Mouse (Mus musculus) limb, embryonic 14.5 days (tissue): Measurements from ENCODE around the gene Mrgpra9. TPM values are rescaled to one million over a fixed set of nuclear protein-coding genes. Genes with fewer than 3 reads are reported as not detected.
"Not testable (repeated sequence)": the region's sequence is repeated elsewhere in the genome, so short reads cannot be mapped to it uniquely, and the experiment has no call there.

Source experiments
- ATAC-seq: fragments of 200-750 bp; cut with Nextera tagmentation; 2 replicates; pipeline ENCODE4 v1.8.0; 2017; ENCODE audit warnings: low read depth, moderate number of reproducible peaks, moderate TSS enrichment; ENCODE audit not compliant: low FRiP score
- DNase-seq: peaks from one replicate; pipeline ENCODE4 v3.0.0-alpha.2; 2015; ENCODE audit warnings: low spot score
- H3K27ac ChIP-seq: fragments of 300-500 bp; sonication (generic); replicated peaks from 2 replicates; pipeline ENCODE4 v1.5.1; 2014; ENCODE audit warnings: low read depth, mild to moderate bottlenecking, low read length, moderate library complexity, mixed read lengths
- H3K27me3 ChIP-seq: fragments of 300-500 bp; sonication (generic); 2 replicates; pipeline ENCODE4 v1.6.1; 2014; ENCODE audit warnings: low read length, mixed read lengths; ENCODE audit not compliant: control insufficient read depth, insufficient read depth
- H3K36me3 ChIP-seq: fragments of 300-500 bp; sonication (generic); 2 replicates; pipeline ENCODE4 v1.6.1; 2014; ENCODE audit warnings: mild to moderate bottlenecking, low read length, moderate library complexity, mixed read lengths; ENCODE audit not compliant: control insufficient read depth, insufficient read depth
- H3K4me1 ChIP-seq: fragments of 300-500 bp; sonication (generic); 2 replicates; pipeline ENCODE4 v1.6.1; 2014; ENCODE audit warnings: antibody characterized with exemption, low read length, mixed read lengths; ENCODE audit not compliant: control insufficient read depth, insufficient read depth
- H3K4me2 ChIP-seq: fragments of 300-500 bp; sonication (generic); replicated peaks from 2 replicates; pipeline ENCODE4 v1.6.1; 2014; ENCODE audit warnings: low read depth, mild to moderate bottlenecking, low read length, moderate library complexity; ENCODE audit not compliant: severe bottlenecking
- H3K4me3 ChIP-seq: fragments of 300-500 bp; sonication (generic); replicated peaks from 2 replicates; pipeline ENCODE4 v1.5.1; 2014; ENCODE audit warnings: low read length
- H3K9ac ChIP-seq: fragments of 300-500 bp; sonication (generic); 2 replicates; pipeline ENCODE4 v1.6.1; 2014; ENCODE audit warnings: mild to moderate bottlenecking, low read depth, low read length, moderate library complexity; ENCODE audit not compliant: severe bottlenecking
- H3K9me3 ChIP-seq: fragments of 300-500 bp; sonication (generic); 2 replicates; pipeline ENCODE4 v1.6.1; 2016; ENCODE audit warnings: low read length; ENCODE audit not compliant: control insufficient read depth
- POLR2A ChIP-seq: fragments of 200-500 bp; IDR thresholded peaks from 2 replicates; pipeline ENCODE4 v1.8.0; 2012; ENCODE audit warnings: inconsistent platforms, mild to moderate bottlenecking, moderate library complexity, borderline replicate concordance; ENCODE audit not compliant: insufficient read depth, insufficient read length; ENCODE audit errors: extremely low read depth
- WGBS: fragments of 180-500 bp; shearing (Covaris S2); extraction: QIAGEN DNeasy Blood & Tissue Kit; methylation state at CpG from one replicate; pipeline ENCODE4 v1.1.7; 2014; 5-methylcytosine and 5-hydroxymethylcytosine counted together
- polyA plus RNA-seq, 2 experiments: library from polyadenylated mRNA; depleted of rRNA in 1 of 2; stranded (reverse) in 1 of 2; unstranded in 1 of 2; fragments of >200 nt; fragmentation: Nextera tagmentation in 1 of 2; extraction: Ambion mirVana in 1 of 2; gene quantifications; 2 replicates each; pipeline versions ENCODE4 v1.2.1 to v1.2.3; 2012 to 2014

The Mrgpra9 gene
- polyA plus RNA-seq (2012; rRNA removed) (not detected in 2 replicates), polyA plus RNA-seq (2014; fragmentation: Nextera tagmentation; extraction: Ambion mirVana) (not detected in 2 replicates)

DNA sequence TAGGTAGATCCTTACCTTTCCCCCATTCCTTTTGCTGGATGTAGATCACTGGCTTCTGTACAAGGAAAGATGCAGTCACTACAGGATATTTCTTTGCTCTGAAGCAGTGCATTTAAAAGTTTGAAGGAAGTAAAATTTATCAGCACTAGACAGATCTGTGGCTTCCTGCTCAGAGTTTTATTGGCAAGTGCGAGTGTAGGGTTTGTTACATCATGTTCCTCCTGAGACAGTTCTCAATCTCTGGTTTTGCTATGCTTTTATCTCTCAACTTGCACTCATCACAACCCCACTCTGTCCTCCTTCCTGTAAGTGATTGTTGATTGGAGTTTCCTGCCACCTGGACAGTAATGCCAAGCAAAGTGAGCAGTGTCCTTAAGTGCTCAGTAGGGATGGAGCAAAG, at the start of gene Mrgpra9:
Gene Mrgpra9, minus strand, starts transcription at position 79 of the 400 bp plus-strand sequence.
- DNase-seq (no peak), ATAC-seq (no peak)
- no peak within 1 kb of the TSS for H3K9ac ChIP-seq
- no peaks in the 10 kb centered on the region for H3K27me3 ChIP-seq
- 74% methylated on average over 1 of the region's 1 CpGs for WGBS
- no peaks in the 10 kb centered on the region for H3K36me3 ChIP-seq
- TF ChIP-seq POLR2A, result no peak
- no peak within 1 kb of the TSS for H3K4me3 ChIP-seq
- H3K27ac ChIP-seq, result no peak within 1 kb of the TSS
- H3K4me1 ChIP-seq, result no peaks in the 10 kb centered on the region
- H3K9me3 ChIP-seq, result no peaks in the 10 kb centered on the region
- H3K4me2 ChIP-seq, result no peak within 1 kb of the TSS

DNA sequence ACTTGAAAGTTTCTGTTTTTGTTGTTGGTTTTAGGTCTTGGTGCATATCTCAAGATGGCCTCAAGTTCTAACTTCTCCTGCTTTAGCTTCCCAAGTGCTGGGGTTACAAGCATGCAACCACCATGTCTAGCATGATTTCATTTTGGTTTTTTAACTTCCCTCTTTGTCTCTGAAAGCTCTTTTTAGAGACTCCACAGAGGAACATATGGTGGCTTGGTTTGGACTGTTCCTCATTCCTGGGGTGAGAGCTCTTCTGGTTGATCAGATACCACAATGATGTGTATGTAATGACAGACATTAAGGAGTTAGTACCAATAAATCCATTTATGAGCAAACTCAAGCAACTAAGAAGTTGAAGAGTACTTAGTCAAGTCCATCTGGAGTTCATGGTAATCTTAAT, 47.0 kb upstream of the Mrgpra9 start:
- not testable (repeated sequence) for ATAC-seq, H3K4me1 ChIP-seq, H3K4me2 ChIP-seq, H3K4me3 ChIP-seq, H3K36me3 ChIP-seq, H3K9ac ChIP-seq, DNase-seq, H3K27ac ChIP-seq, H3K27me3 ChIP-seq, H3K9me3 ChIP-seq

- not testable (repeated sequence) for H3K4me1 ChIP-seq, H3K36me3 ChIP-seq, H3K9ac ChIP-seq, H3K27ac ChIP-seq, H3K9me3 ChIP-seq, DNase-seq, H3K4me2 ChIP-seq, H3K27me3 ChIP-seq, ATAC-seq, H3K4me3 ChIP-seq
- 84% methylated on average over 5 of the region's 5 CpGs for WGBS
Measured at GRCm38 (mm10) chr7:47271547-47271946, 18.9 kb upstream of the Mrgpra9 start.

- Histone ChIP-seq H3K4me1 (no peaks in the 10 kb centered on the region), H3K27ac (no peak overlapping the region), H3K36me3 (no peaks in the 10 kb centered on the region), H3K4me2 (no peak overlapping the region), H3K27me3 (no peaks in the 10 kb centered on the region), H3K9ac (no peak overlapping the region), H3K4me3 (no peak overlapping the region), H3K9me3 (no peaks in the 10 kb centered on the region)
- ATAC-seq (no peak), DNase-seq (no peak)
- no peak for TF ChIP-seq POLR2A
- 65% methylated on average over 3 of the region's 3 CpGs for WGBS
Measured at GRCm38 (mm10) chr7:47244658-47245057, 8.0 kb downstream of the Mrgpra9 start.

DNA sequence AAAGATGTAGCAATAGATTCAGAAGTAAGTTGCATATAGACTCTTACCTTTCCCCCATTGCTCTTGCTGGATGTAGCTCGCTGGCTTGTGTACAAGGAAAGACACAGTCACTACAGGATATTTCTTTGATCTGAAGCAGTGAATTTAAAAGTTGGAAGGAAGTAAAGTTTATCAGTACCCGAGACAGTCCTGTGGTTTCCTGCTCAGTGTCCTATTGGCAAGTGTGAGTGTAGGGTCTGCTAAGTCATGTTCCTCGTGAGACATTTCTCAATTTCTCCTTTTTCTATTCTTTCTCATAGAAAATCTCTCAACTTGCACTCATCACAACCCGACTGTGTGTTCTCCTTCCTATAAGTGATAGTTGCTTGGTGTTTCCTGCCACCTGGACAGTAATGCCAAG, 47.8 kb downstream of the Mrgpra9 start, which contains the start of gene Mrgpra6:
Gene Mrgpra6, minus strand, starts transcription at position 91 of the 400 bp plus-strand sequence.
- WGBS, result 69% methylated on average over 4 of the region's 4 CpGs
- Histone ChIP-seq H3K4me1 (no peaks in the 10 kb centered on the region), H3K9ac (no peak within 1 kb of the TSS), H3K9me3 (no peaks in the 10 kb centered on the region), H3K27ac (no peak within 1 kb of the TSS), H3K27me3 (no peaks in the 10 kb centered on the region), H3K4me2 (no peak within 1 kb of the TSS), H3K36me3 (no peaks in the 10 kb centered on the region), H3K4me3 (no peak within 1 kb of the TSS)
- ATAC-seq, result no peak
- no peak for TF ChIP-seq POLR2A
- DNase-seq, result no peak

DNA sequence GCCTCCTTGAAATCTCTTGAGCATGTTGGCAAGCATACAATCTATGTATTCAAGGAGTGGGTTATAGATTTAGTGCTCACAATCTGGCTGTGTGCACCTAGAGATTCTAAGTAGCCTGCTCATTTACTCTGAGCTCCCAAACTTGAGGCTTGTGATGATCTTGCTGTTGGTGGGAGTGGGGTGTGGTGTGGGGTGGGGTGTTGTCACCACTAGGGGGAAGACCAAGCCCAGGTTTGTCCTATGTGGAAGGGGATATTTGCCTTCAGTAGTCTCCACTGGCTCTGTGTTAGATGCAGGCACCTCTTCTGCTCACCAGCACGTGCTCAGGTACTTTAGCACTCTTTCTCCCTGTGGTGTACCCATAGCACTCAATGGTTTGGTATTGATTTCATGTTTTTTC, 57.4 kb downstream of the Mrgpra9 start:
- DNase-seq, result no peak
- no peak overlapping the region for H3K4me3 ChIP-seq
- 61% methylated on average over 1 of the region's 1 CpGs for WGBS

More for the DNA sequence above, 57.4 kb downstream of the Mrgpra9 start:
- no peaks in the 10 kb centered on the region for H3K4me1 ChIP-seq
- H3K4me2 ChIP-seq, result no peak overlapping the region
- ATAC-seq, result no peak
- H3K27me3 ChIP-seq, result no peaks in the 10 kb centered on the region
- no peak overlapping the region for H3K27ac ChIP-seq
- H3K9me3 ChIP-seq, result no peaks in the 10 kb centered on the region
- no peak for TF ChIP-seq POLR2A
- no peak overlapping the region for H3K9ac ChIP-seq
- H3K36me3 ChIP-seq, result no peaks in the 10 kb centered on the region

Other genes with a start within 250 kb of the Mrgpra9 start
- 12.5 and 12.8 TPM in 2 replicates for gene Spty2d1, start 244.4 kb downstream of the Mrgpra9 start, polyA plus RNA-seq (2012; rRNA removed)
- gene Spty2d1, start 244.4 kb downstream of the Mrgpra9 start, polyA plus RNA-seq (2014; fragmentation: Nextera tagmentation; extraction: Ambion mirVana), result 19.6 and 20.6 TPM in 2 replicates
- 20.6 and 30.0 TPM in 2 replicates for gene Tmem86a, start 202.2 kb downstream of the Mrgpra9 start, polyA plus RNA-seq (2012; rRNA removed)
- 21.0 and 24.1 TPM in 2 replicates for gene Tmem86a, start 202.2 kb downstream of the Mrgpra9 start, polyA plus RNA-seq (2014; fragmentation: Nextera tagmentation; extraction: Ambion mirVana)
- 0.54 and 0.74 TPM in 2 replicates for gene Ptpn5, start 119.2 kb downstream of the Mrgpra9 start, polyA plus RNA-seq (2012; rRNA removed)
- 0.22 TPM in 1 of 2 replicates, not detected in the other for gene Ptpn5, start 119.2 kb downstream of the Mrgpra9 start, polyA plus RNA-seq (2014; fragmentation: Nextera tagmentation; extraction: Ambion mirVana)
- gene Mrgpra6, start 47.9 kb downstream of the Mrgpra9 start, polyA plus RNA-seq (2012; rRNA removed), result not detected in 2 replicates
- gene Mrgpra6, start 47.9 kb downstream of the Mrgpra9 start, polyA plus RNA-seq (2014; fragmentation: Nextera tagmentation; extraction: Ambion mirVana), result not detected in 2 replicates
- not detected in 2 replicates for gene Mrgpra1, start 101.4 kb upstream of the Mrgpra9 start, polyA plus RNA-seq (2012; rRNA removed)
- gene Mrgpra1, start 101.4 kb upstream of the Mrgpra9 start, polyA plus RNA-seq (2014; fragmentation: Nextera tagmentation; extraction: Ambion mirVana), result not detected in 2 replicates
- gene Mrgpra2a, start 199.3 kb upstream of the Mrgpra9 start, polyA plus RNA-seq (2012; rRNA removed), result not detected in 2 replicates
- not detected in 2 replicates for gene Mrgpra2a, start 199.3 kb upstream of the Mrgpra9 start, polyA plus RNA-seq (2014; fragmentation: Nextera tagmentation; extraction: Ambion mirVana)